In genomic region chr2:156720675-156721553, GRCm38 (mm10) we compare ENCODE assay signal across 8 mouse cellular contexts. TPM values are rescaled to one million over a fixed set of nuclear protein-coding genes. Genes with fewer than 3 reads are reported as not detected.
DNase-seq lines count a peak whose midpoint lies in the region; ATAC-seq lines count a peak whose summit lies in the region.

No protein-coding gene starts in this region.

- H3K36me3 ChIP-seq in heart, embryonic 14.5 days (ENCODE audit: control insufficient read depth, insufficient read depth, low read length) = no peaks in the 10 kb centered on the region
- H3K36me3 ChIP-seq in liver, embryonic 12.5 days = no peaks in the 10 kb centered on the region
- no peaks in the 10 kb centered on the region for H3K36me3 ChIP-seq in splenic B cell, adult 2 months (ENCODE audit: control insufficient read depth, insufficient read depth, low read length, poor library complexity, severe bottlenecking)

- H3K4me3 ChIP-seq in heart, embryonic 14.5 days (ENCODE audit: control insufficient read depth in 1 of 2, insufficient read depth in 1 of 2, low read depth in 1 of 2, low read length in 2 of 2) = peak overlapping the region; percentile 77 to 98
- peak overlapping the region; percentile 80 for H3K4me3 ChIP-seq in liver, embryonic 12.5 days

- peak overlapping the region; percentile 80 for H3K4me2 ChIP-seq in heart, embryonic 14.5 days (ENCODE audit: low read length)
- peak overlapping the region; percentile 96 for H3K4me2 ChIP-seq in liver, embryonic 12.5 days

- peaks cover 45 to 67% of the 10 kb centered on the region in 2 experiments for H3K4me1 ChIP-seq in heart, embryonic 14.5 days (ENCODE audit: control insufficient read depth in 2 of 2, insufficient read depth in 2 of 2, low read length in 2 of 2)
- peaks cover 69% of the 10 kb centered on the region for H3K4me1 ChIP-seq in liver, embryonic 12.5 days

- H3K27ac ChIP-seq in heart, embryonic 14.5 days (replicated peaks in 1 of 2; ENCODE audit: control insufficient read depth in 1 of 2, insufficient read depth in 1 of 2, low read depth in 2 of 2, low read length in 2 of 2) = peak overlapping the region; percentile 82 to 92
- peak overlapping the region; percentile 72 for H3K27ac ChIP-seq in liver, embryonic 12.5 days

- H3K9ac ChIP-seq in heart, embryonic 14.5 days (ENCODE audit: low read length) = peak overlapping the region; percentile 96
- peak overlapping the region; percentile 85 for H3K9ac ChIP-seq in liver, embryonic 12.5 days

- peak; percentile 86 for ATAC-seq in heart, embryonic 14.5 days (ENCODE audit: insufficient number of reproducible peaks, insufficient read depth, low FRiP score, low read depth)
- peak; percentile 93 for ATAC-seq in liver, embryonic 12.5 days

- no peaks in the 10 kb centered on the region for H3K9me3 ChIP-seq in heart, embryonic 14.5 days (ENCODE audit: control insufficient read depth, low read length)
- H3K9me3 ChIP-seq in liver, embryonic 12.5 days (replicated peaks) = no peaks in the 10 kb centered on the region

- WGBS in heart, embryonic 14.5 days = under 1% methylated on average over 110 of the region's 114 CpGs
- WGBS in liver, embryonic 12.5 days (ENCODE audit: insufficient replicate concordance) = under 1% methylated on average over 98 of the region's 114 CpGs

- peak; percentile 83 to 85 for DNase-seq in CD8-positive naive resting alpha-beta T cell, adult 2 months (ENCODE audit: low read depth in 2 of 2, low spot score in 2 of 2)
- DNase-seq in c-Kit-negative CD71-positive TER-119-positive erythroid progenitor cells, embryonic 14.5 days (ENCODE audit: low read depth, low spot score) = peak; percentile 87
- DNase-seq in fibroblast of lung, adult 2 months (ENCODE audit: low read depth) = peak; percentile 85
- peak; percentile 97 for DNase-seq in kidney, postnatal 10 days
- DNase-seq in naive thymus-derived CD4-positive, alpha-beta T cell, adult 2 months (ENCODE audit: low read depth) = peak; percentile 95
- peak; percentile 94 for DNase-seq in splenic B cell, adult 2 months (ENCODE audit: low read depth, low spot score)

- H3K27me3 ChIP-seq in heart, embryonic 14.5 days (ENCODE audit: control insufficient read depth, insufficient read depth, low read length) = no peaks in the 10 kb centered on the region
- H3K27me3 ChIP-seq in liver, embryonic 12.5 days (replicated peaks) = peaks cover 11% of the 10 kb centered on the region
- H3K27me3 ChIP-seq in splenic B cell, adult 2 months (ENCODE audit: control insufficient read depth, insufficient read depth, low read length, poor library complexity, severe bottlenecking) = no peaks in the 10 kb centered on the region

RNA-seq across cellular contexts. Expression of gene Myl9, which starts 54.3 kb away (rescaled TPM):
- 2,013 and 2,167 TPM in 2 replicates for polyA plus RNA-seq in heart, embryonic 14.5 days (2014; fragmentation: Nextera tagmentation; extraction: Ambion mirVana)
- 70.5 and 76.1 TPM in 2 replicates for polyA plus RNA-seq in liver, embryonic 12.5 days (2016; fragmentation: Nextera tagmentation; extraction: Ambion mirVana)

Comparison
In these comparisons a context has a peak if more than half of its experiments do, and no peak if none do; other contexts are left out.
1. Peak in every context shown above with its lines: DNase-seq, ATAC-seq, H3K4me3 ChIP-seq and H3K27ac ChIP-seq.
2. RNA of gene Myl9, which starts 54.3 kb away (polyA plus RNA-seq): 2,013 to 2,167 TPM in heart, embryonic 14.5 days; 70.5 to 76.1 TPM in liver, embryonic 12.5 days; every median in the first group is over 10 times any median in the second.